Mouse (Mus musculus): ENCODE measurements at regions not wholly inside any gene's neighbourhood (a gene's known extent, or its start where the extent isn't known, plus 50 kb on each side); places are given as distances from the start of the nearest gene placed in this dataset.

GRCm38 (mm10) chr1:185519811-185520210 is 65.2 kb downstream of the Slc30a10 start:
- no peaks in the 10 kb centered on the region for H3K4me1 ChIP-seq (ENCODE audit: control insufficient read depth, insufficient read depth)
- H3K36me3 ChIP-seq (replicated peaks; ENCODE audit: control insufficient read depth, insufficient read depth, low read length): no peaks in the 10 kb centered on the region
- no peak overlapping the region for H3K27ac ChIP-seq (ENCODE audit: low read depth)
- no peaks in the 10 kb centered on the region for H3K9me3 ChIP-seq (replicated peaks; ENCODE audit: control insufficient read depth, low read length)
- no peak overlapping the region for H3K4me3 ChIP-seq (ENCODE audit: low read depth, low read length)
- H3K4me2 ChIP-seq (ENCODE audit: low read depth, low read length): no peak overlapping the region
- TF ChIP-seq EP300 (IDR thresholded peaks at IDR 0.05; ENCODE audit: low read depth): no peak
- no peak for TF ChIP-seq CTCF (IDR thresholded peaks at IDR 0.05; ENCODE audit: low read depth)
- 26% methylated on average over 3 of the region's 3 CpGs for WGBS
- no peak for DNase-seq (ENCODE audit: low spot score)
- H3K27me3 ChIP-seq (ENCODE audit: control insufficient read depth, insufficient read depth, low read length): no peaks in the 10 kb centered on the region
- ATAC-seq (ENCODE audit: insufficient read depth, low read depth): no peak
- no peak overlapping the region for H3K9ac ChIP-seq (replicated peaks; ENCODE audit: low read depth, low read length)

DNA sequence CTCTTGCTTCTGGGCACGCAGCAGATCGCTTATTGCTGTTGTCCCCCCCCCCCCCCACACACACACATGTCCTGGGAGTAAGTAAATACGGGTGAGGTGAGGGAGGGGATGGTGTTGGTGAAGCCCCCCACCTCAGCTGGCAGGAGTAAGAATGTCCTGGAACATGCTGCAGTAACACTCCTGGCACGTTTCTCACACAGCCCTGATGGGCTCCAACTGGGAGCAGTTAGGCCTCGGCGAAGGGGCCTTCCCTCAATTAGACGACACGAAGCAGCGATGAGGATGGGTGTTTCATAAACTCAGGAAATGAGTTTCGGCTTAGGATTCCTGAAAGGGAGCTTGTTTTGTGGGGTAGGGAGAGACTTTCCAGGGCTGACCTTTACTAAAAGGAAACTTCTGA is 69.4 kb downstream of the Slc30a10 start:
- Histone ChIP-seq H3K4me3 (ENCODE audit: low read depth, low read length) (no peak overlapping the region), H3K36me3 (replicated peaks; ENCODE audit: control insufficient read depth, insufficient read depth, low read length) (no peaks in the 10 kb centered on the region), H3K4me2 (ENCODE audit: low read depth, low read length) (no peak overlapping the region), H3K9me3 (replicated peaks; ENCODE audit: control insufficient read depth, low read length) (peaks cover 4% of the 10 kb centered on the region), H3K9ac (replicated peaks; ENCODE audit: low read depth, low read length) (no peak overlapping the region), H3K4me1 (ENCODE audit: control insufficient read depth, insufficient read depth) (no peaks in the 10 kb centered on the region), H3K27me3 (ENCODE audit: control insufficient read depth, insufficient read depth, low read length) (no peaks in the 10 kb centered on the region), H3K27ac (ENCODE audit: low read depth) (no peak overlapping the region)
- WGBS: 68% methylated on average over 10 of the region's 10 CpGs
- DNase-seq (ENCODE audit: low spot score) (no peak), ATAC-seq (ENCODE audit: insufficient read depth, low read depth) (no peak)
- TF ChIP-seq CTCF (IDR thresholded peaks at IDR 0.05; ENCODE audit: low read depth) (no peak), EP300 (IDR thresholded peaks at IDR 0.05; ENCODE audit: low read depth) (no peak)

DNA sequence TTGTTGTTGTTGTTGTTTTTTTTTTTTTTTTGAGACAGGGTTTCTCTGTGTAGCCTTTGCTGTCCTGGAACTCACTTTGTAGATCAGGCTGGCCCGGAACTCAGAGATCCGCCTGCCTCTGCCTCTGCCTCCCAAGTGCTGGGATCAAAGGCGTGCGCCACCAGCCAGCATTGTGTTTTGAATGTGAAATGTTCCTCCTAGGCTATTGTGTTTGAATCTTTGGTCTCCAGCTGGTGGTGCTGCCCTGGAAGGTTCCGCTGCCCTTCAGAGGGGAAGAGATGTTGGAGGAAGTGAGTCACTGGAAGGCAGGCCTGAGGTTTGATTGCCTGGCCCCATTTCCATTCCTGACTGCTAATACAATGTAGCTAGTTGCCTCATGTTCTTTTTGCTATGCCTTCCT is 78.8 kb downstream of the Slc30a10 start:
- Histone ChIP-seq H3K36me3 (replicated peaks; ENCODE audit: control insufficient read depth, insufficient read depth, low read length) (no peaks in the 10 kb centered on the region), H3K4me1 (ENCODE audit: control insufficient read depth, insufficient read depth) (no peaks in the 10 kb centered on the region), H3K27ac (ENCODE audit: low read depth) (no peak overlapping the region), H3K27me3 (ENCODE audit: control insufficient read depth, insufficient read depth, low read length) (no peaks in the 10 kb centered on the region), H3K4me3 (ENCODE audit: low read depth, low read length) (no peak overlapping the region), H3K4me2 (ENCODE audit: low read depth, low read length) (no peak overlapping the region), H3K9ac (replicated peaks; ENCODE audit: low read depth, low read length) (no peak overlapping the region), H3K9me3 (replicated peaks; ENCODE audit: control insufficient read depth, low read length) (no peaks in the 10 kb centered on the region)
- DNase-seq (ENCODE audit: low spot score): no peak
- 93% methylated on average over 5 of the region's 5 CpGs for WGBS
- TF ChIP-seq CTCF (IDR thresholded peaks at IDR 0.05; ENCODE audit: low read depth) (no peak), EP300 (IDR thresholded peaks at IDR 0.05; ENCODE audit: low read depth) (no peak)
- no peak for ATAC-seq (ENCODE audit: insufficient read depth, low read depth)

DNA sequence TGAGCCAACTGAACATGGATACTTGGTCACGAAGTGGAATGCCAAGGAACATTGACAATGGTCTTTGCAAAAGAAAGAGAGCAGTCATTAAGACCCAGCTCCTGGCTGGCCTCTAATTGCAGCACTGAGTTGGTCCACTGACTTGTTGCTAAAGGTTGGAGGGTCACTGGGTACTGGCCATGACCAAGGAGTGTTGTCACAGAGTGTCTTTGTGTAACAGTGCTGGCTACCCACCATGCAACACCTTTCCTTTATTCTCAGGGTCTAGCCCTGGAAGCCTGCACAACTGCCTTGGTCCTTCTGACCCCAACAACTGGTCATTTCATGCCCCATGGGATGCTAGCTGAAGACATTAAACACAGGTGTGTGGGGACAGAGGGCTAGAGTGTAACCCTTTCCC is 79.5 kb downstream of the Slc30a10 start:
- TF ChIP-seq EP300 (IDR thresholded peaks at IDR 0.05; ENCODE audit: low read depth): no peak
- no peak for TF ChIP-seq CTCF (IDR thresholded peaks at IDR 0.05; ENCODE audit: low read depth)
- Histone ChIP-seq H3K4me2 (ENCODE audit: low read depth, low read length) (no peak overlapping the region), H3K9ac (replicated peaks; ENCODE audit: low read depth, low read length) (no peak overlapping the region), H3K27me3 (ENCODE audit: control insufficient read depth, insufficient read depth, low read length) (no peaks in the 10 kb centered on the region), H3K4me1 (ENCODE audit: control insufficient read depth, insufficient read depth) (no peaks in the 10 kb centered on the region), H3K27ac (ENCODE audit: low read depth) (no peak overlapping the region), H3K9me3 (replicated peaks; ENCODE audit: control insufficient read depth, low read length) (no peaks in the 10 kb centered on the region), H3K36me3 (replicated peaks; ENCODE audit: control insufficient read depth, insufficient read depth, low read length) (no peaks in the 10 kb centered on the region), H3K4me3 (ENCODE audit: low read depth, low read length) (no peak overlapping the region)
- DNase-seq (ENCODE audit: low spot score) (no peak), ATAC-seq (ENCODE audit: insufficient read depth, low read depth) (no peak)
- WGBS: 87% methylated on average over 1 of the region's 1 CpGs

GRCm38 (mm10) chr1:185535321-185535720 is 80.7 kb downstream of the Slc30a10 start:
- Histone ChIP-seq H3K9ac (replicated peaks; ENCODE audit: low read depth, low read length) (no peak overlapping the region), H3K27ac (ENCODE audit: low read depth) (no peak overlapping the region), H3K9me3 (replicated peaks; ENCODE audit: control insufficient read depth, low read length) (no peaks in the 10 kb centered on the region), H3K36me3 (replicated peaks; ENCODE audit: control insufficient read depth, insufficient read depth, low read length) (no peaks in the 10 kb centered on the region), H3K4me1 (ENCODE audit: control insufficient read depth, insufficient read depth) (no peaks in the 10 kb centered on the region), H3K4me3 (ENCODE audit: low read depth, low read length) (no peak overlapping the region), H3K27me3 (ENCODE audit: control insufficient read depth, insufficient read depth, low read length) (no peaks in the 10 kb centered on the region), H3K4me2 (ENCODE audit: low read depth, low read length) (no peak overlapping the region)
- TF ChIP-seq EP300 (IDR thresholded peaks at IDR 0.05; ENCODE audit: low read depth): no peak
- 59% methylated on average over 6 of the region's 6 CpGs for WGBS
- DNase-seq (ENCODE audit: low spot score): no peak
- no peak for ATAC-seq (ENCODE audit: insufficient read depth, low read depth)

DNA sequence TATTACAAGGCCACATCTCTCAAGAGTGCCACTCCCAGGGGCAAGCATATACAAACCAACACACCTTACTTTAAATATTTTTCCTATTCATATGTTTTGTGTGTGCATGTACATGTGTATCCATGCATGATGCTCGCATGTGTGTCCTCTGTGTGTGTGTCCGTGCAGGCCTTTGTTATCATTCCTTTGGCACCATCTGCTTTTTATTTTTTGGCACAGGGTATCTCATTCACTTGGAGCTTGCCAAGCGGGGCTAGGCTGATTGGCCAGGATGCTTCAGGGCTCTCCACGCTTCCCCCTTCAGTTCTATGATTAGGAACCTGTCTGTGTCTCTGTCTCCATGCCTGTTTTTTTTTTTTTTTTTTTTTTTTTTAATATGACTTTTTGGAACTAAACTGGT is 82.6 kb downstream of the Slc30a10 start:
- Histone ChIP-seq H3K9me3 (replicated peaks; ENCODE audit: control insufficient read depth, low read length) (no peaks in the 10 kb centered on the region), H3K4me2 (ENCODE audit: low read depth, low read length) (no peak overlapping the region), H3K9ac (replicated peaks; ENCODE audit: low read depth, low read length) (no peak overlapping the region), H3K36me3 (replicated peaks; ENCODE audit: control insufficient read depth, insufficient read depth, low read length) (no peaks in the 10 kb centered on the region), H3K4me3 (ENCODE audit: low read depth, low read length) (no peak overlapping the region), H3K4me1 (ENCODE audit: control insufficient read depth, insufficient read depth) (no peaks in the 10 kb centered on the region), H3K27ac (ENCODE audit: low read depth) (no peak overlapping the region), H3K27me3 (ENCODE audit: control insufficient read depth, insufficient read depth, low read length) (no peaks in the 10 kb centered on the region)
- ATAC-seq (ENCODE audit: insufficient read depth, low read depth): no peak
- DNase-seq (ENCODE audit: low spot score): no peak
- TF ChIP-seq CTCF (IDR thresholded peaks at IDR 0.05; ENCODE audit: low read depth) (no peak), EP300 (IDR thresholded peaks at IDR 0.05; ENCODE audit: low read depth) (no peak)
- WGBS: 88% methylated on average over 4 of the region's 4 CpGs
